Mouse (Mus musculus): ENCODE data around the gene Ntf3. TPM values are rescaled to one million over a fixed set of nuclear protein-coding genes. Genes with fewer than 3 reads are reported as not detected.

Gene Ntf3
- total and polyA plus RNA-seq, 3 experiments = not detected

GRCm38 (mm10) chr6:126057706-126058105 is 109.0 kb downstream of the Ntf3 start:
- H3K27me3 ChIP-seq (ENCODE audit: control insufficient read depth in 1 of 2, insufficient read depth in 2 of 2, low read length in 2 of 2) = no peaks in the 10 kb centered on the region
- no peak overlapping the region for H3K4me3 ChIP-seq (ENCODE audit: control insufficient read depth in 1 of 2, insufficient read depth in 1 of 2, low read depth in 2 of 2, low read length in 2 of 2)
- no peaks in the 10 kb centered on the region for H3K36me3 ChIP-seq (ENCODE audit: control insufficient read depth in 1 of 2, insufficient read depth in 2 of 2, low read length in 2 of 2)
- DNase-seq (ENCODE audit: low read depth, low spot score) = no peak
- H3K9ac ChIP-seq (ENCODE audit: control insufficient read depth, low read depth, low read length, poor library complexity, severe bottlenecking) = no peak overlapping the region
- no peak for TF ChIP-seq JUND (IDR thresholded peaks at IDR 0.05; ENCODE audit: low read depth, low read length)
- no peak for TF ChIP-seq GABPA (IDR thresholded peaks at IDR 0.05; ENCODE audit: low read depth, low read length)
- no peak for TF ChIP-seq SMC3 (IDR thresholded peaks at IDR 0.05; ENCODE audit: low read depth, low read length)
- TF ChIP-seq HCFC1 (IDR thresholded peaks at IDR 0.05; ENCODE audit: low read depth, low read length) = no peak
- TF ChIP-seq POLR2AphosphoS5 (IDR thresholded peaks at IDR 0.05; ENCODE audit: borderline replicate concordance, low read depth, low read length) = no peak
- no peak for TF ChIP-seq CTCF (IDR thresholded peaks at IDR 0.05 in 2 of 3, conservative IDR thresholded peaks at IDR 0.05 in 1 of 3; ENCODE audit: control insufficient read depth in 1 of 3, insufficient read depth in 1 of 3, low read depth in 2 of 3, low read length in 3 of 3, poor library complexity in 1 of 3, severe bottlenecking in 1 of 3)
- no peak for TF ChIP-seq POLR2A (IDR thresholded peaks at IDR 0.05; ENCODE audit: control insufficient read depth in 1 of 2, insufficient read depth in 1 of 2, low read depth in 1 of 2, low read length in 2 of 2, poor library complexity in 1 of 2)
- TF ChIP-seq TAL1 (IDR thresholded peaks at IDR 0.05; ENCODE audit: low read length) = no peak
- no peak for TF ChIP-seq ELF1 (IDR thresholded peaks at IDR 0.05; ENCODE audit: low read depth, low read length)
- no peak for TF ChIP-seq KAT2A (conservative IDR thresholded peaks at IDR 0.05; ENCODE audit: low read depth, low read length)
- no peak for TF ChIP-seq ETS1 (IDR thresholded peaks at IDR 0.05; ENCODE audit: low read depth, low read length)
- TF ChIP-seq TCF12 (IDR thresholded peaks at IDR 0.05; ENCODE audit: low read depth, low read length) = no peak
- TF ChIP-seq NELFE (IDR thresholded peaks at IDR 0.05; ENCODE audit: low read depth, low read length) = no peak
- TF ChIP-seq ZKSCAN1 (IDR thresholded peaks at IDR 0.05; ENCODE audit: low read depth, low read length) = no peak
- TF ChIP-seq RCOR1 (IDR thresholded peaks at IDR 0.05; ENCODE audit: low read depth, low read length) = no peak
- no peaks in the 10 kb centered on the region for H3K4me1 ChIP-seq (ENCODE audit: control insufficient read depth in 1 of 2, insufficient read depth in 2 of 2, low read length in 2 of 2)
- no peaks in the 10 kb centered on the region for H3K9me3 ChIP-seq (replicated peaks; ENCODE audit: insufficient read depth, low read length)
- no peaks in the 10 kb centered on the region for H3K79me2 ChIP-seq (ENCODE audit: control insufficient read depth, insufficient read depth, low read length, poor library complexity)
- no peak overlapping the region for H3K27ac ChIP-seq (ENCODE audit: control insufficient read depth, low read depth, low read length)

GRCm38 (mm10) chr6:126053136-126053535 is 113.6 kb downstream of the Ntf3 start:
- no peak overlapping the region for H3K9ac ChIP-seq (ENCODE audit: control insufficient read depth, low read depth, low read length, poor library complexity, severe bottlenecking)
- no peaks in the 10 kb centered on the region for H3K9me3 ChIP-seq (replicated peaks; ENCODE audit: insufficient read depth, low read length)
- no peak overlapping the region for H3K4me3 ChIP-seq (ENCODE audit: control insufficient read depth in 1 of 2, insufficient read depth in 1 of 2, low read depth in 2 of 2, low read length in 2 of 2)
- no peaks in the 10 kb centered on the region for H3K4me1 ChIP-seq (ENCODE audit: control insufficient read depth in 1 of 2, insufficient read depth in 2 of 2, low read length in 2 of 2)
- no peak overlapping the region for H3K27ac ChIP-seq (ENCODE audit: control insufficient read depth, low read depth, low read length)
- no peaks in the 10 kb centered on the region for H3K27me3 ChIP-seq (ENCODE audit: control insufficient read depth in 1 of 2, insufficient read depth in 2 of 2, low read length in 2 of 2)
- TF ChIP-seq TAL1 (IDR thresholded peaks at IDR 0.05; ENCODE audit: low read length) (no peak), RCOR1 (IDR thresholded peaks at IDR 0.05; ENCODE audit: low read depth, low read length) (no peak)
- DNase-seq (ENCODE audit: low read depth, low spot score) = no peak
- no peaks in the 10 kb centered on the region for H3K36me3 ChIP-seq (ENCODE audit: control insufficient read depth in 1 of 2, insufficient read depth in 2 of 2, low read length in 2 of 2)
- H3K79me2 ChIP-seq (ENCODE audit: control insufficient read depth, insufficient read depth, low read length, poor library complexity) = no peaks in the 10 kb centered on the region
